Mouse (Mus musculus) liver, adult 2 months (tissue): ENCODE measurements around the gene Slc22a20. TPM values are rescaled to one million over a fixed set of nuclear protein-coding genes. Genes with fewer than 3 reads are reported as not detected.

ENCODE experiments used
- DNase-seq: peaks from one replicate; pipeline ENCODE4 v3.0.0-alpha.2; 2011; ENCODE audit warnings: low read depth, low spot score; ENCODE audit errors: extremely low read depth
- H3K27ac ChIP-seq: fragments of 200-500 bp; replicated peaks from 2 replicates; pipeline ENCODE4 v1.5.1; 2012; ENCODE audit warnings: low read depth, mild to moderate bottlenecking, control low read depth, inconsistent platforms, low read length; ENCODE audit not compliant: insufficient read depth
- H3K27me3 ChIP-seq: fragments of 200-500 bp; 2 replicates; pipeline ENCODE4 v1.6.1; 2012; ENCODE audit warnings: mild to moderate bottlenecking, moderate library complexity, low read length, inconsistent platforms; ENCODE audit not compliant: control insufficient read depth, insufficient read depth
- H3K36me3 ChIP-seq: fragments of 200-500 bp; 2 replicates; pipeline ENCODE4 v1.6.1; 2012; ENCODE audit warnings: low read length, inconsistent platforms; ENCODE audit not compliant: control insufficient read depth, insufficient read depth
- H3K4me1 ChIP-seq: fragments of 200-500 bp; 2 replicates; pipeline ENCODE4 v1.6.1; 2011; ENCODE audit warnings: low read length; ENCODE audit not compliant: control insufficient read depth, insufficient read depth
- H3K4me3 ChIP-seq: fragments of 200-500 bp; 2 replicates; pipeline ENCODE4 v1.5.1; 2011; ENCODE audit warnings: low read depth, mild to moderate bottlenecking, control low read depth, low read length, moderate library complexity; ENCODE audit not compliant: insufficient read depth
- H3K79me2 ChIP-seq: fragments of 200-500 bp; 2 replicates; pipeline ENCODE4 v1.6.1; 2012; ENCODE audit warnings: inconsistent platforms, mild to moderate bottlenecking, low read length, moderate library complexity; ENCODE audit not compliant: control insufficient read depth, insufficient read depth
- H3K9ac ChIP-seq: fragments of 200-500 bp; 2 replicates; pipeline ENCODE4 v1.6.1; 2012; ENCODE audit warnings: low read depth, mild to moderate bottlenecking, control low read depth, inconsistent platforms, low read length
- CTCF ChIP-seq: fragments of 200-500 bp; IDR thresholded peaks from 2 replicates; pipeline ENCODE4 v1.5.1; 2011; ENCODE audit warnings: low read depth, low read length, control low read depth
- POLR2A ChIP-seq: fragments of 200-500 bp; IDR thresholded peaks from 2 replicates; pipeline ENCODE4 v1.6.1; 2011; ENCODE audit warnings: low read length, control low read depth; ENCODE audit not compliant: insufficient read depth; ENCODE audit errors: extremely low read depth
- WGBS: fragments of 180-500 bp; shearing (Covaris S2); methylation state at CpG from one replicate; pipeline ENCODE4 v1.1.7; 2018; 5-methylcytosine and 5-hydroxymethylcytosine counted together
- polyA plus RNA-seq: library from polyadenylated mRNA; depleted of rRNA; stranded (reverse); fragments of >200 nt; gene quantifications from 2 replicates; pipeline ENCODE4 v1.2.3, GENCODE M21; 2012
- total RNA-seq: library from RNA; depleted of rRNA; stranded (reverse); fragments of >200 nt; gene quantifications from 2 replicates; pipeline ENCODE4 v1.2.3, GENCODE M21; 2014

Gene Slc22a20
- total and polyA plus RNA-seq, 2 experiments = not detected

GRCm38 (mm10) chr19:5954031-5954710 lies 31.8 kb downstream of the Slc22a20 start:
- Histone ChIP-seq H3K27me3 (no peaks in the 10 kb centered on the region), H3K9ac (no peak overlapping the region), H3K27ac (no peak overlapping the region), H3K79me2 (no peaks in the 10 kb centered on the region), H3K4me3 (no peak overlapping the region), H3K36me3 (peaks cover 3% of the 10 kb centered on the region; the same call in 1 of the 2 replicates), H3K4me1 (peaks cover 15% of the 10 kb centered on the region)
- 93% methylated on average over 22 of the region's 22 CpGs for WGBS
- no peak for DNase-seq
- TF ChIP-seq POLR2A (no peak), CTCF (no peak)

GRCm38 (mm10) chr19:5953201-5953770 lies 32.7 kb downstream of the Slc22a20 start:
- H3K27me3 ChIP-seq = no peaks in the 10 kb centered on the region
- no peak overlapping the region for H3K9ac ChIP-seq
- no peak for DNase-seq
- no peak for TF ChIP-seq CTCF
- TF ChIP-seq POLR2A = no peak
- no peak overlapping the region for H3K27ac ChIP-seq
- H3K79me2 ChIP-seq = no peaks in the 10 kb centered on the region
- peaks cover 3% of the 10 kb centered on the region; the same call in 1 of the 2 replicates for H3K36me3 ChIP-seq
- WGBS = 89% methylated on average over 19 of the region's 19 CpGs
- no peak overlapping the region for H3K4me3 ChIP-seq
- peaks cover 15% of the 10 kb centered on the region for H3K4me1 ChIP-seq

GRCm38 (mm10) chr19:5952071-5952691 lies 33.8 kb downstream of the Slc22a20 start:
- no peak for TF ChIP-seq CTCF
- TF ChIP-seq POLR2A = no peak
- DNase-seq = peak; percentile 58
- peaks cover 12% of the 10 kb centered on the region for H3K4me1 ChIP-seq
- H3K4me3 ChIP-seq = no peak overlapping the region
- H3K36me3 ChIP-seq = peaks cover 3% of the 10 kb centered on the region; the same call in 1 of the 2 replicates
- 73% methylated on average over 13 of the region's 13 CpGs for WGBS
- peak overlapping the region; percentile 75 for H3K27ac ChIP-seq
- H3K79me2 ChIP-seq = no peaks in the 10 kb centered on the region
- H3K9ac ChIP-seq = no peak overlapping the region
- H3K27me3 ChIP-seq = no peaks in the 10 kb centered on the region

GRCm38 (mm10) chr19:5951631-5952030 lies 34.3 kb downstream of the Slc22a20 start:
- Histone ChIP-seq H3K4me3 (peak overlapping the region; percentile 26; the same call in 1 of the 2 replicates), H3K36me3 (peaks cover 3% of the 10 kb centered on the region; the same call in 1 of the 2 replicates), H3K9ac (peak overlapping the region; percentile 31; the same call in 1 of the 2 replicates), H3K27ac (peak overlapping the region; percentile 75), H3K4me1 (peaks cover 8% of the 10 kb centered on the region), H3K79me2 (no peaks in the 10 kb centered on the region), H3K27me3 (no peaks in the 10 kb centered on the region)
- 78% methylated on average over 16 of the region's 16 CpGs for WGBS
- no peak for TF ChIP-seq CTCF
- TF ChIP-seq POLR2A = no peak
- no peak for DNase-seq

GRCm38 (mm10) chr19:5950218-5950617 lies 35.7 kb downstream of the Slc22a20 start:
- Histone ChIP-seq H3K79me2 (no peaks in the 10 kb centered on the region), H3K27me3 (no peaks in the 10 kb centered on the region), H3K9ac (no peak overlapping the region), H3K36me3 (peaks cover 3% of the 10 kb centered on the region; the same call in 1 of the 2 replicates), H3K4me1 (peaks cover 2% of the 10 kb centered on the region), H3K4me3 (no peak overlapping the region), H3K27ac (no peak overlapping the region)
- no peak for TF ChIP-seq POLR2A
- no peak for TF ChIP-seq CTCF
- no peak for DNase-seq
- 91% methylated on average over 11 of the region's 11 CpGs for WGBS
